Mouse (Mus musculus): ENCODE data around the gene Gm45837.

- TF ChIP-seq MAX (IDR thresholded peaks at IDR 0.05; ENCODE audit: low read depth) (no peak), POLR2A (IDR thresholded peaks at IDR 0.05; ENCODE audit: insufficient read length, low read depth) (no peak), MYOD1 (IDR thresholded peaks at IDR 0.05; ENCODE audit: control insufficient read depth in 1 of 3, insufficient read length in 2 of 3, low read depth in 2 of 3) (no peak), CEBPB (IDR thresholded peaks at IDR 0.05; ENCODE audit: insufficient read depth, poor library complexity, severe bottlenecking) (no peak), E2F4 (IDR thresholded peaks at IDR 0.05; ENCODE audit: insufficient read depth) (no peak), TCF12 (IDR thresholded peaks at IDR 0.05; ENCODE audit: insufficient read depth, poor library complexity, severe bottlenecking) (no peak), REST (IDR thresholded peaks at IDR 0.05; ENCODE audit: insufficient read depth, insufficient read length) (no peak), MYOG (IDR thresholded peaks at IDR 0.05; ENCODE audit: control insufficient read depth in 1 of 3, insufficient read depth in 1 of 3, insufficient read length in 2 of 3, low read depth in 2 of 3) (no peak), USF1 (IDR thresholded peaks at IDR 0.05; ENCODE audit: low read depth) (no peak), POLR2AphosphoS2 (IDR thresholded peaks at IDR 0.05; ENCODE audit: insufficient read length, low read depth) (no peak)
These were observed 48.9 kb upstream of the Gm45837 start for GRCm38 (mm10) chr7:101361767-101362166.
